Mouse (Mus musculus): ENCODE measurements around the gene D930048N14Rik. TPM values are rescaled to one million over a fixed set of nuclear protein-coding genes. Genes with fewer than 3 reads are reported as not detected.
A peak's percentile ranks its signal among the peaks of the same experiment; 100 is the strongest.

D930048N14Rik gene
- polyA plus RNA-seq, 1 experiment from 2014 or later, result 3.9 TPM

- H3K4me3 ChIP-seq (ENCODE audit: low read depth, low read length), result no peak overlapping the region
- DNase-seq (ENCODE audit: low spot score) (no peak), ATAC-seq (replicated peaks; ENCODE audit: low FRiP score, low TSS enrichment, low read depth) (no peak)
- H3K4me2 ChIP-seq (ENCODE audit: low read length), result no peak overlapping the region
- H3K27ac ChIP-seq (ENCODE audit: low read depth), result no peak overlapping the region
- H3K36me3 ChIP-seq (ENCODE audit: control insufficient read depth, insufficient read depth, low read length), result peaks cover 7% of the 10 kb centered on the region; the same call in 1 of the 2 replicates
- H3K4me1 ChIP-seq (replicated peaks; ENCODE audit: control insufficient read depth, insufficient read depth, low read length), result peaks cover 13% of the 10 kb centered on the region
- no peak overlapping the region for H3K9ac ChIP-seq (ENCODE audit: low read length)
- no peaks in the 10 kb centered on the region for H3K27me3 ChIP-seq (replicated peaks; ENCODE audit: control insufficient read depth, insufficient read depth, low read length)
- H3K9me3 ChIP-seq (ENCODE audit: control insufficient read depth, low read length), result no peaks in the 10 kb centered on the region
- WGBS, result 89% methylated on average over 3 of the region's 3 CpGs
Observed at GRCm38 (mm10) chr11:51633721-51634120, 17.0 kb upstream of the D930048N14Rik start.

- Histone ChIP-seq H3K4me1 (replicated peaks; ENCODE audit: control insufficient read depth, insufficient read depth, low read length) (peaks cover 13% of the 10 kb centered on the region), H3K9ac (ENCODE audit: low read length) (peak overlapping the region; percentile 56), H3K36me3 (ENCODE audit: control insufficient read depth, insufficient read depth, low read length) (no peaks in the 10 kb centered on the region), H3K9me3 (ENCODE audit: control insufficient read depth, low read length) (no peaks in the 10 kb centered on the region), H3K4me3 (ENCODE audit: low read depth, low read length) (peak overlapping the region; percentile 79), H3K27ac (ENCODE audit: low read depth) (peak overlapping the region; percentile 62; the same call in 1 of the 2 replicates), H3K27me3 (replicated peaks; ENCODE audit: control insufficient read depth, insufficient read depth, low read length) (no peaks in the 10 kb centered on the region), H3K4me2 (ENCODE audit: low read length) (peak overlapping the region; percentile 71)
- WGBS, result 17% methylated on average over 6 of the region's 6 CpGs
- DNase-seq (ENCODE audit: low spot score) (no peak), ATAC-seq (replicated peaks; ENCODE audit: low FRiP score, low TSS enrichment, low read depth) (no peak)
Observed at GRCm38 (mm10) chr11:51635127-51635524, 15.6 kb upstream of the D930048N14Rik start.

- peak within 1 kb of the TSS; percentile 79 for H3K4me3 ChIP-seq (ENCODE audit: low read depth, low read length)
- ATAC-seq (replicated peaks; ENCODE audit: low FRiP score, low TSS enrichment, low read depth), result peak; percentile 85
Observed at GRCm38 (mm10) chr11:51635525-51636322, 15.0 kb upstream of the D930048N14Rik start, which contains the start of gene Rmnd5b. Gene Rmnd5b (minus strand): TSS chr11:51635896.

GRCm38 (mm10) chr11:51636323-51636684 is 14.4 kb upstream of the D930048N14Rik start:
- DNase-seq (ENCODE audit: low spot score) (peak; percentile 78), ATAC-seq (replicated peaks; ENCODE audit: low FRiP score, low TSS enrichment, low read depth) (peak; percentile 57; the same call in 1 of the 2 replicates)
- Histone ChIP-seq H3K36me3 (ENCODE audit: control insufficient read depth, insufficient read depth, low read length) (no peaks in the 10 kb centered on the region), H3K27ac (ENCODE audit: low read depth) (peak overlapping the region; percentile 62; the same call in 1 of the 2 replicates), H3K4me3 (ENCODE audit: low read depth, low read length) (peak overlapping the region; percentile 79), H3K9me3 (ENCODE audit: control insufficient read depth, low read length) (no peaks in the 10 kb centered on the region), H3K4me2 (ENCODE audit: low read length) (peak overlapping the region; percentile 71), H3K27me3 (replicated peaks; ENCODE audit: control insufficient read depth, insufficient read depth, low read length) (no peaks in the 10 kb centered on the region), H3K4me1 (replicated peaks; ENCODE audit: control insufficient read depth, insufficient read depth, low read length) (peaks cover 13% of the 10 kb centered on the region), H3K9ac (ENCODE audit: low read length) (peak overlapping the region; percentile 56)
- WGBS, result 2% methylated on average over 6 of the region's 6 CpGs

More at GRCm38 (mm10) chr11:51635525-51636322, 15.0 kb upstream of the D930048N14Rik start, which contains the start of gene Rmnd5b:
- Histone ChIP-seq H3K27ac (ENCODE audit: low read depth) (peak within 1 kb of the TSS; percentile 62; the same call in 1 of the 2 replicates), H3K4me2 (ENCODE audit: low read length) (peak within 1 kb of the TSS; percentile 71), H3K4me1 (replicated peaks; ENCODE audit: control insufficient read depth, insufficient read depth, low read length) (peaks cover 13% of the 10 kb centered on the region), H3K9ac (ENCODE audit: low read length) (peak within 1 kb of the TSS; percentile 56), H3K9me3 (ENCODE audit: control insufficient read depth, low read length) (no peaks in the 10 kb centered on the region), H3K27me3 (replicated peaks; ENCODE audit: control insufficient read depth, insufficient read depth, low read length) (no peaks in the 10 kb centered on the region), H3K36me3 (ENCODE audit: control insufficient read depth, insufficient read depth, low read length) (no peaks in the 10 kb centered on the region)
- WGBS, result under 1% methylated on average over 61 of the region's 61 CpGs
- peak; percentile 93 for DNase-seq (ENCODE audit: low spot score)

- Histone ChIP-seq H3K9me3 (ENCODE audit: control insufficient read depth, low read length) (no peaks in the 10 kb centered on the region), H3K27ac (ENCODE audit: low read depth) (peak overlapping the region; percentile 29; the same call in 1 of the 2 replicates), H3K4me3 (ENCODE audit: low read depth, low read length) (0 out of 2 replicates have a peak overlapping the region, but pooled peaks have one; percentile 6), H3K4me2 (ENCODE audit: low read length) (peak overlapping the region; percentile 40), H3K9ac (ENCODE audit: low read length) (peak overlapping the region; percentile 16; the same call in 1 of the 2 replicates), H3K36me3 (ENCODE audit: control insufficient read depth, insufficient read depth, low read length) (0 out of 2 replicates have a peak, but pooled peaks cover 5% of the 10 kb centered on the region), H3K4me1 (replicated peaks; ENCODE audit: control insufficient read depth, insufficient read depth, low read length) (peaks cover 13% of the 10 kb centered on the region), H3K27me3 (replicated peaks; ENCODE audit: control insufficient read depth, insufficient read depth, low read length) (no peaks in the 10 kb centered on the region)
- 5% methylated on average over 17 of the region's 17 CpGs for WGBS
- DNase-seq (ENCODE audit: low spot score) (peak; percentile 68), ATAC-seq (replicated peaks; ENCODE audit: low FRiP score, low TSS enrichment, low read depth) (no peak)
Observed at GRCm38 (mm10) chr11:51637971-51638414, 12.8 kb upstream of the D930048N14Rik start.

GRCm38 (mm10) chr11:51638497-51638896 is 12.3 kb upstream of the D930048N14Rik start:
- H3K27me3 ChIP-seq (replicated peaks; ENCODE audit: control insufficient read depth, insufficient read depth, low read length), result no peaks in the 10 kb centered on the region
- no peaks in the 10 kb centered on the region for H3K9me3 ChIP-seq (ENCODE audit: control insufficient read depth, low read length)
- H3K9ac ChIP-seq (ENCODE audit: low read length), result no peak overlapping the region
- ATAC-seq (replicated peaks; ENCODE audit: low FRiP score, low TSS enrichment, low read depth) (no peak), DNase-seq (ENCODE audit: low spot score) (no peak)
- H3K4me3 ChIP-seq (ENCODE audit: low read depth, low read length), result no peak overlapping the region
- peak overlapping the region; percentile 29; the same call in 1 of the 2 replicates for H3K27ac ChIP-seq (ENCODE audit: low read depth)
- 69% methylated on average over 5 of the region's 5 CpGs for whole genome bisulfite sequencing
- H3K4me1 ChIP-seq (replicated peaks; ENCODE audit: control insufficient read depth, insufficient read depth, low read length), result peaks cover 13% of the 10 kb centered on the region
- H3K36me3 ChIP-seq (ENCODE audit: control insufficient read depth, insufficient read depth, low read length), result peaks cover 6% of the 10 kb centered on the region; the same call in 1 of the 2 replicates
- H3K4me2 ChIP-seq (ENCODE audit: low read length), result peak overlapping the region; percentile 40

- DNase-seq (ENCODE audit: low spot score), result no peak
- Histone ChIP-seq H3K9me3 (ENCODE audit: control insufficient read depth, low read length) (no peaks in the 10 kb centered on the region), H3K36me3 (ENCODE audit: control insufficient read depth, insufficient read depth, low read length) (peaks cover 27% of the 10 kb centered on the region; the same call in 1 of the 2 replicates), H3K9ac (ENCODE audit: low read length) (no peak overlapping the region), H3K4me2 (ENCODE audit: low read length) (no peak overlapping the region), H3K27me3 (replicated peaks; ENCODE audit: control insufficient read depth, insufficient read depth, low read length) (no peaks in the 10 kb centered on the region), H3K4me1 (replicated peaks; ENCODE audit: control insufficient read depth, insufficient read depth, low read length) (peaks cover 8% of the 10 kb centered on the region), H3K27ac (ENCODE audit: low read depth) (no peak overlapping the region), H3K4me3 (ENCODE audit: low read depth, low read length) (no peak overlapping the region)
- no peak for ATAC-seq (replicated peaks; ENCODE audit: low FRiP score, low TSS enrichment, low read depth)
- WGBS, result 84% methylated on average over 7 of the region's 7 CpGs
Observed at GRCm38 (mm10) chr11:51640748-51641147, 10.0 kb upstream of the D930048N14Rik start.

GRCm38 (mm10) chr11:51643202-51643601 is 7.6 kb upstream of the D930048N14Rik start:
- H3K4me2 ChIP-seq (ENCODE audit: low read length), result no peak overlapping the region
- no peak for ATAC-seq (replicated peaks; ENCODE audit: low FRiP score, low TSS enrichment, low read depth)
- H3K27ac ChIP-seq (ENCODE audit: low read depth), result no peak overlapping the region
- no peak overlapping the region for H3K9ac ChIP-seq (ENCODE audit: low read length)
- H3K27me3 ChIP-seq (replicated peaks; ENCODE audit: control insufficient read depth, insufficient read depth, low read length), result no peaks in the 10 kb centered on the region
- WGBS, result 77% methylated on average over 9 of the region's 9 CpGs
- H3K4me3 ChIP-seq (ENCODE audit: low read depth, low read length), result no peak overlapping the region
- peaks cover 6% of the 10 kb centered on the region for H3K4me1 ChIP-seq (replicated peaks; ENCODE audit: control insufficient read depth, insufficient read depth, low read length)
- no peaks in the 10 kb centered on the region for H3K9me3 ChIP-seq (ENCODE audit: control insufficient read depth, low read length)
- H3K36me3 ChIP-seq (ENCODE audit: control insufficient read depth, insufficient read depth, low read length), result peaks cover 27% of the 10 kb centered on the region; the same call in 1 of the 2 replicates
- DNase-seq (ENCODE audit: low spot score), result no peak

Data from intestine, embryonic 14.5 days (tissue).